Mouse (Mus musculus) lung, adult 18-20 months (tissue): Measurements from ENCODE around the gene H60b.
A peak's percentile ranks its signal among the peaks of the same experiment; 100 is the strongest.
"Not testable (repeated sequence)": the region's sequence is repeated elsewhere in the genome, so short reads cannot be mapped to it uniquely, and the experiment has no call there.

Experiments
- DNase-seq, 2 experiments: peaks; one replicate each; pipeline ENCODE4 v3.0.0; 2022; ENCODE audit warnings: mixed read lengths in 2 of 2

H60b gene

GRCm38 (mm10) chr10:22274445-22275057 lies 116.2 kb downstream of the H60b start:
- no peak for DNase-seq

- DNase-seq: not testable (repeated sequence)
These were observed 120.1 kb downstream of the H60b start for GRCm38 (mm10) chr10:22278468-22278867.

DNA sequence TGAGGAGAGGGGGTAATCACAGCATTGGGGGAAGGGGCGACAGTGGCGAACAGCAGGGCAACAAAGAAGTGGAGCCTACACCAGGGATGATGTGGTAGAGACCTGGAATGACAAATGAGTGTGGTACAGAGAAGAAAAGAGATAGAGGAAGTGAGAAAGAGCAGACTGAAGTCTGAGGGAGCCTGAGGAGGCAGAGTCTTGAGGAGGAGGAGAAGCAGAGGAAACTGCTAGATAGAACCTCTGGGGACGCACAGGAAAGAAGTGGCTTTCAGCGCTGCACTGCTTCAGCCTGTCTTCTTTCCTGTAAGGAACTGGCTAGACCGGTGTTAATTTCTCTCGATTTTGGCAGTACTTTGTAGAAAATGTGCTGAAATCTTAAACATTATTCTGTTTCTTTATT lies 124.4 kb downstream of the H60b start:
- no peak for DNase-seq

- DNase-seq: no peak
These were observed 137.3 kb downstream of the H60b start for GRCm38 (mm10) chr10:22295676-22296075.

GRCm38 (mm10) chr10:22297033-22297762 lies 138.8 kb downstream of the H60b start:
- DNase-seq: no peak

- DNase-seq: no peak
These were observed 139.5 kb downstream of the H60b start for GRCm38 (mm10) chr10:22297766-22298461.

DNA sequence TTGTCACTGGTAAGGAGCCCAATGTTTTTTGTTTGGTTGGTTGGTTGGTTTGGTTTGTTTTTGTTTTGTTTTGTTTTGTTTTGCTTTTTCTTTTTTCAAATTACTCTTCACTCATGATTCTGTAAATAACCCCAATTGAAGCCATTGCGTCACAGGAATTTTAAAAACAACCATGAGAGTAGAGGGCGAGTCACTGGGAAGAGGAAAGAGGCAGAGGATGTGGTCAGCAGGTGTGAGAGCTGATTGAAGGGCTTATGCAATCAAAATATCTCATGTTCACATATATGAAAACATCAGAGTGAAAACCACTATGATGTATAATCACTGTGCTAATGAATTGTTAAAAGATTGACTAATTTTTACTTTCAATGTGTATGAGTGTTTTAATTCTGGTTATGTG lies 140.9 kb downstream of the H60b start:
- DNase-seq: no peak

DNA sequence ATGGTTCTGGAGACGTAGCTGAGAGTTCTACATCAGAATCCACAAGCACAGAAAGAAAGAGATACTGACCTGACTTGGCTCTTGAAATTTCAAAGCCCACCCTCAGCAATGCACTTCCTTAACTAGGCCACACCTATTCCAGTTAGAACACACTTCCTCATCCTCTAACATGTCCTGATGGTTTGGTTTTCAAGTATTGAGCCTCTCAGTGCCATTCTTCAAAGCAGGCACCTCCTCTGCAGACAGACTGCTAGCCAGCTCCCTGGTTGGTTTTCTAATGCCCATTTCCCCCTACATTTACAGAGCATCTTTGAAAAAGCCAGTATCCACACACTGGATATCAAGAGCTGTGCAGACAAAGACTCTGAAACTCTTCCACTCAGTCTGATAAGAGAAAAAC lies 143.3 kb downstream of the H60b start:
- DNase-seq: peak in 1 of 2 experiments; percentile 0

GRCm38 (mm10) chr10:22302344-22303057 lies 144.1 kb downstream of the H60b start:
- DNase-seq: peak in 1 of 2 experiments; percentile 1

GRCm38 (mm10) chr10:22303736-22304135 lies 145.3 kb downstream of the H60b start:
- no peak for DNase-seq

GRCm38 (mm10) chr10:22305801-22306200 lies 147.4 kb downstream of the H60b start:
- DNase-seq: no peak

DNA sequence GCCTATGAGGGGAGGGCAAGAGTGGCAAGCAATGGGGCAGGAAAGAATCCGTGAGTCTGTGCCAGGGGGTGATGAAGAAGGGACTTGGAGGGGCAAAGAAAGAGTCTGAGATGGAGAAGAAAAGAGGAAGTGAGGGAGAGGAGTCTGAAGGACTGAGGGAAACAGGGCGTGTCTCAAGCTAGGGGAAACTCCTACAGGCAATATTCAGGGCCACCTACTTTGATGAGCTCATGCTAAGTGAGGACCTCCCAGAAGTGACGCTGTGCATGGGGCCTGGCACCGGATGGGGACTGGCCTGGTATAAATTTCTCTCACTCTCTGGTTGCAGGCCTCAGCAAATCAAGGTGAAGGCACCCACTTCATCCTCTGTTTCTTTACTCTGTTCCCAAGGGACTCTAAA lies 148.1 kb downstream of the H60b start:
- DNase-seq: peak; percentile 2 to 21

DNA sequence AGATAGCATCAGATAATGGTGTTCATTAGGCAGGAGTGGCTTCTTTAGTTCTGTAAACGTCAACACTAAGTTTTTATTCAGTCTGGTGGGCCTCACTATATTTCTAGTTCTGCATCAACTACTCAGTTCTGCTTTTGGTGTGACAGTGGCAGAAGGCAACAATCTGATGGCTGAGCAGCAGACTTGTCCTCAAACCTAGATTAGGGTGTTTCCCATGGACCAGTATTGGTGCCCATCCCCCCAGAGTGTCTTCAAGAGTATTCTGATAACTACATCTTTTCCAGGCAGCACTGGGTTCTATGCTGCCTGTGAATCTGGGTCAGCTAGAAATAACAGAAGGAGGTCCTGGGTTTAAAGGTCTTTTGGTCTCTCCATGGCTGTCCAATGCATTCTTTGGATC lies 149.8 kb downstream of the H60b start:
- no peak for DNase-seq

GRCm38 (mm10) chr10:22322858-22323257 lies 164.5 kb downstream of the H60b start:
- no peak for DNase-seq
